Mouse (Mus musculus) midbrain, embryonic 10.5 days (tissue): ENCODE data around the gene Mef2d. TPM values are rescaled to one million over a fixed set of nuclear protein-coding genes. Genes with fewer than 3 reads are reported as not detected.

Source experiments
- DNase-seq: peaks from one replicate; pipeline ENCODE4 v3.0.0-alpha.2; 2017; ENCODE audit warnings: low spot score
- H3K27ac ChIP-seq: fragments of 300-500 bp; sonication (generic); replicated peaks from 2 replicates; pipeline ENCODE4 v1.5.1; 2016; ENCODE audit warnings: mild to moderate bottlenecking
- H3K27me3 ChIP-seq: fragments of 300-500 bp; sonication (generic); 2 replicates; pipeline ENCODE4 v1.6.1; 2016; ENCODE audit warnings: low read depth, mild to moderate bottlenecking; ENCODE audit not compliant: poor library complexity, severe bottlenecking
- H3K36me3 ChIP-seq: fragments of 300-500 bp; sonication (generic); 2 replicates; pipeline ENCODE4 v1.6.1; 2016; ENCODE audit warnings: mild to moderate bottlenecking, moderate library complexity
- H3K4me1 ChIP-seq: fragments of 300-500 bp; sonication (generic); 2 replicates; pipeline ENCODE4 v1.6.1; 2016
- H3K4me3 ChIP-seq: fragments of 300-500 bp; sonication (generic); 2 replicates; pipeline ENCODE4 v1.5.1; 2016; ENCODE audit warnings: mild to moderate bottlenecking, moderate library complexity
- H3K9me3 ChIP-seq: fragments of 300-500 bp; sonication (generic); replicated peaks from 2 replicates; pipeline ENCODE4 v1.6.1; 2016; ENCODE audit warnings: mild to moderate bottlenecking
- WGBS: fragments of 180-500 bp; shearing (Covaris S2); methylation state at CpG from one replicate; pipeline ENCODE4 v1.1.7; 2016; 5-methylcytosine and 5-hydroxymethylcytosine counted together
- polyA plus RNA-seq: library from polyadenylated mRNA; unstranded; fragments of >200 nt; fragmentation: Nextera tagmentation; extraction: Ambion mirVana; gene quantifications from 2 replicates; pipeline ENCODE4 v1.2.1, GENCODE M21; 2016

Gene Mef2d
- polyA plus RNA-seq, 1 experiment from 2014 or later = 8.2 TPM

DNA sequence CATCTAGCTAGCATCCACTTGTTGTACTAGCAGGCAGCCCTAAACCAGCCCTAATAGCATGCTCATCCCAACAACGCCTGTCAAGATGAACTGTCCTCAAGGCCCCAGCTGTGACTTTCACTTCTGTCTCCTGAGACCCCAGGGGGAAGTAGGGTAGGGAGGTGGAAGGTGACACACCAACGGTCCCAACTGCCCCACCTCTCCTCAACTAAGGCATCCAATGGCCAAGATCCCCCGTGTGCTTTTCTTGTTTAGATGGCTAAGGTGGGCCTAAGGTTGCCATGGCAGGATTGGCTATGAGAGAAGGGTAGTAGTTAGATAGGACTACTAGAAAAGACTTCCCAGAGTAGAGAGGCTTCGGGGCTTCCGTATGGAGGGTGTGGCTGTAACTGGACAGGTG is 6.2 kb downstream of the Mef2d start:
- H3K27me3 ChIP-seq = no peaks in the 10 kb centered on the region
- WGBS = 93% methylated on average over 5 of the region's 5 CpGs
- no peak overlapping the region for H3K27ac ChIP-seq
- DNase-seq = no peak
- H3K36me3 ChIP-seq = no peaks in the 10 kb centered on the region
- H3K4me1 ChIP-seq = peaks cover 100% of the 10 kb centered on the region
- H3K4me3 ChIP-seq = no peak overlapping the region
- no peaks in the 10 kb centered on the region for H3K9me3 ChIP-seq

DNA sequence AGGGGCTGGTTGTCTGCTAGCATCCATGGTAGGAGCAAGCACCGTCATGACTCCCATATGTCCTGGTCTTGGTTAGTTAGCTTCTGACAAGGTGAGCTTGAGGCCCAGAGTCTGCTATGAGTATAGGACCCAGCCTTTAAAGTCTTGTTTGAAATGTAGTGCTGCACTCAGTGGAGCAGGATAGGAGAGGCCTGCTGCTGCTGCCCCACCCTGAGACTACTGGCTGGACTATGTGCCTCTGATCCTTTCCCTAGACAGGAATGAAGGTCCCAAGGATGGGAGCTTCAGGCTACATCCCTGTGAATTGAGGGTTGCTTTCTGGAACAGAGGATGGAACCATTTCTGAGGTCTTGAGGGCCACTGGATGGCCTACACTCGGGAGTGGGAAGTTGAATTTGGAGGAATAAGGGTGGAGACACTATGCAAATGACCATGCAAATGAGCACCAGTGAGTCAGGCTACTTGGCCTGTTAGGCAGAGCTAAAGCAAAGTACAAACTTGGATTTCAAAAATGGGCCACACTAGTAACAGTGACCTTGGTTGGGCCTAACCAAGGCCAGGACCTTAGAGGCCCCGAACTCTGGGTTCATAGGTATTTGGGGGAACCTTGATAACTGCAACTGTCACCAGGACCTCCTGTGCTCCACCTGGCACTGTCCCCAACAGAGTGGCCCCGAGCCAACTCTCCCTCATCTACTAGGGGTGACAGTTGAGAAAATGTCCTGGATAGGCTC is 6.8 kb downstream of the Mef2d start:
- DNase-seq = no peak
- no peak overlapping the region for H3K4me3 ChIP-seq
- no peaks in the 10 kb centered on the region for H3K9me3 ChIP-seq
- peak overlapping the region; percentile 77; the same call in 1 of the 2 replicates for H3K27ac ChIP-seq
- no peaks in the 10 kb centered on the region for H3K36me3 ChIP-seq
- 72% methylated on average over 4 of the region's 4 CpGs for WGBS
- H3K27me3 ChIP-seq = no peaks in the 10 kb centered on the region
- peaks cover 94% of the 10 kb centered on the region for H3K4me1 ChIP-seq

DNA sequence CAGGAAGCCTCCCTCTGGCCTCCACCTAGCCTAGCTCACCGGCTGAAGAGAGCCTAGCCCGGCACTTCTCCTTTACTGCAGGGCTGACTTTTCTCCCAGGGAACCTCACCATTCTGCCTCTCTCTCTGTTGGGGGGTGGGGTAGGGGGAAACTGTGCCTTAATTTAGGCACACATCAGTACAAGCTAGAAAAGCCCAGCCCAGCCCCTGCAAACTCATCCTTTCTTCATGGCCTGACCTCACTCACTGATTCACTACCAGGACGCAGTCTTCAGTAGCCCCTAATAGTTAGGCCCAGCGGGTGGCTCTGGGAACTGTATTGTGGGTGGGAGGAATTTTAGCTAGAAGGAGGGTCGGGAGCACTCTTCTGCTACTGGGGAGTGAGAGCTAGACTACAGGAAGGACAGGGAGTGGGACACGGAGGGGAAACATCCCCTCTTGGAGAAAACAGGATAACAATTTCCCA is 7.4 kb downstream of the Mef2d start:
- peak overlapping the region; percentile 77 for H3K27ac ChIP-seq
- peak overlapping the region; percentile 9; the same call in 1 of the 2 replicates for H3K4me3 ChIP-seq
- 19% methylated on average over 6 of the region's 6 CpGs for WGBS

GRCm38 (mm10) chr3:88150061-88150998 is 8.2 kb downstream of the Mef2d start:
- Histone ChIP-seq H3K4me3 (peak overlapping the region; percentile 9; the same call in 1 of the 2 replicates), H3K27me3 (no peaks in the 10 kb centered on the region), H3K27ac (peak overlapping the region; percentile 77), H3K36me3 (peaks cover 3% of the 10 kb centered on the region; the same call in 1 of the 2 replicates), H3K4me1 (peaks cover 80% of the 10 kb centered on the region), H3K9me3 (no peaks in the 10 kb centered on the region)
- peak; percentile 41 for DNase-seq
- WGBS = 18% methylated on average over 14 of the region's 14 CpGs

More for the DNA sequence above, 7.4 kb downstream of the Mef2d start:
- Histone ChIP-seq H3K9me3 (no peaks in the 10 kb centered on the region), H3K4me1 (peaks cover 88% of the 10 kb centered on the region), H3K27me3 (no peaks in the 10 kb centered on the region), H3K36me3 (no peaks in the 10 kb centered on the region)
- DNase-seq = no peak

GRCm38 (mm10) chr3:88150999-88151364 is 8.8 kb downstream of the Mef2d start:
- Histone ChIP-seq H3K9me3 (no peaks in the 10 kb centered on the region), H3K27me3 (no peaks in the 10 kb centered on the region), H3K36me3 (peaks cover 8% of the 10 kb centered on the region), H3K4me3 (peak overlapping the region; percentile 9; the same call in 1 of the 2 replicates), H3K27ac (peak overlapping the region; percentile 77), H3K4me1 (peaks cover 74% of the 10 kb centered on the region)
- no peak for DNase-seq
- 53% methylated on average over 3 of the region's 3 CpGs for WGBS

DNA sequence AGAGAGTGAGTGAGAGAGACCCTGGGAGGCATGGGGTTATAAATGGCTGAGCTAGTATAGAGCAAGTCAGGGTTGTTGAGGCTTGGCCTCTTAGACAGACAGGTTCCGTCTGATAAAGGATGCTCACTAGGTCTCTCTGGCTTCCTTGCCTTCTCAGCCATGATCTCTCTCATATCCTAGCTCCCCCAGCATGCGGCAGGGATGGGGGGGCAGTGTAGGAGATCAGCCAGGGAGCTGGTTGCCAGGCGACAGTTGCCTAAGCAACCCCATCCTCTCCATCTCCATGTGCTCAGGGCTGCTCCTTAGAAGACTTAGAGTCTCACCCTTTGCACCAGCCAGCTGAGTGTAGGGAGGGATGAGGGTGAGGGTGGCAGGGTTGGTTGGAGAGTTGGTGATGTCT is 9.9 kb downstream of the Mef2d start:
- no peaks in the 10 kb centered on the region for H3K27me3 ChIP-seq
- H3K4me1 ChIP-seq = peaks cover 63% of the 10 kb centered on the region
- no peak overlapping the region for H3K4me3 ChIP-seq
- H3K9me3 ChIP-seq = no peaks in the 10 kb centered on the region
- DNase-seq = peak; percentile 74
- peaks cover 19% of the 10 kb centered on the region for H3K36me3 ChIP-seq
- 42% methylated on average over 3 of the region's 3 CpGs for WGBS
- H3K27ac ChIP-seq = peak overlapping the region; percentile 55; the same call in 1 of the 2 replicates

DNA sequence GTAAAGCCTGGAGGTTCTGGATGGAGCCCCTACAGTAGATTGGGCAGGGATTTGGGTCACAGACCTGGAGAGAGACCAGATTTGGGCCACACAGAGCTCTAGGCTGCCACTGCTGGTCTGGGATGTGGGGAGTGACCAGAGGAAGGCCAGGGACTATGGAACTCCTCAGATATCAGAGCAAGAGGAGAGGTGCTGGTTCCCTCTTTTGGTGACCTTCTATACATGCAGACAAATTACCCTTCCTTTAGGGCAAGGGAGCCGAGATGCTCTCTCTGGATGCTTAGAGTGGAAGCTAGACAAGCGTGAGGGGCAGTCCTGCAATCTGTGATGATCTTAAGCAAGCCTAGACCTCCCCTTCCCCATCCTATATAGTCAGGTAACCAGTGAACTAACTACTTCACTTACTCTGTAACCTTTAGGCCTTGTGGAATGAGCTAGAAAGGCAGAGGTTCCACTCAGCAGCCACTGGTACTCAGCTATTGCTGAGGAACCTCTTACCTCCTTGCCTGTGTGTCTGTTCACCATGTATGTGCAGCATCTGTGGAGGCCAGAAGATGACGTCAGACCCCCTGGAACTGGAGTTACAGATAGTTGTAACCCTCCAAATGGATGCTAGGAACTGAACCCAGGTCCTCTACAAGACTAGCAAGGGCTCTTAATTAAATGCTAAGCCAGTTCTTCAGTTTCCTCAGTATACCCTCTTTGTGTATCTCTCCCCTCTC is 11.3 kb downstream of the Mef2d start:
- Histone ChIP-seq H3K27me3 (no peaks in the 10 kb centered on the region), H3K27ac (0 out of 2 replicates have a peak overlapping the region, but pooled peaks have one; percentile 28), H3K36me3 (peaks cover 24% of the 10 kb centered on the region), H3K4me3 (no peak overlapping the region), H3K9me3 (no peaks in the 10 kb centered on the region), H3K4me1 (peaks cover 62% of the 10 kb centered on the region)
- no peak for DNase-seq
- 83% methylated on average over 3 of the region's 3 CpGs for WGBS

DNA sequence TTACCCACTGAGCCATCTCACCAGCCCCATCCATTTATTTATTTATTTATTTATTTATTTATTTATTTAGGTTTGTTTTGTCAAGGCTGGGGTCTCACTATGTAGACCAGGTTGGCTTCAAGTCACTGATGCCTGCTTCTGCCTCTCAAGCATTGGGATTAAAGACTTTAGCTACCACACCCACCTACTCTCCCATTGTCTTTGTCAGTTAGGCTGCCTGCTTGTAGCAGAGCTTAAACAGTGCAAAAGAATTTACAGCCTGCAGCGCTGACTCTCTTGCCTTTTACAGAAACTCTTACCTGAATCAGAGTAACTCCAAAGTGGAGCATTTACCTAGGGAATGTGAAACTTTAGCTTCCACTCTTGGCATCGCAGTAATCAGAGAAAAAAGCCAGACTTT is 12.1 kb downstream of the Mef2d start:
- Histone ChIP-seq H3K9me3 (no peaks in the 10 kb centered on the region), H3K27ac (no peak overlapping the region), H3K4me3 (no peak overlapping the region), H3K4me1 (peaks cover 54% of the 10 kb centered on the region), H3K27me3 (no peaks in the 10 kb centered on the region), H3K36me3 (peaks cover 32% of the 10 kb centered on the region)
- WGBS = 79% methylated on average over 2 of the region's 2 CpGs
- no peak for DNase-seq

DNA sequence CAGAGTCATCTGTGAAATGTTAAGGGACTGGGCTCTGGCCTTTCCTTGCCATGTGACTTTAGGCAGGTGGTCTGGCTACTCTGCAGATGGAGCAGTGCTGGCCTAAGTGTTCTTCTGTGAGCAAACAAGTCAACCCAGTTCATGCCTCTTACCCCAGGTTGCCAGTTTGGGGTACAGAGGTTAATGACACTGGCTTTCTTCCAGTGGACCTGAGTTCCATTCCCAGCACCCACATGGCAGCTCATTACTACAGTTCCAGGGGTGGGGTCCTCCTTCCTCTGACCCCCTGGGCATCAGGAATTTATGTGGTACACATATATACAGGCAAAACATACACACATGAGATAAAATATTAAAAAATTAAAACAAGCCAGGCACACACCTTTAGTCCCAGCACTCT is 14.6 kb downstream of the Mef2d start:
- Histone ChIP-seq H3K27me3 (no peaks in the 10 kb centered on the region), H3K27ac (no peak overlapping the region), H3K36me3 (peaks cover 57% of the 10 kb centered on the region), H3K4me1 (peaks cover 28% of the 10 kb centered on the region), H3K9me3 (no peaks in the 10 kb centered on the region), H3K4me3 (no peak overlapping the region)
- DNase-seq = no peak

- H3K36me3 ChIP-seq = peaks cover 69% of the 10 kb centered on the region
- no peaks in the 10 kb centered on the region for H3K27me3 ChIP-seq
- peak overlapping the region; percentile 18; the same call in 1 of the 2 replicates for H3K4me3 ChIP-seq
- peaks cover 17% of the 10 kb centered on the region for H3K4me1 ChIP-seq
- H3K9me3 ChIP-seq = no peaks in the 10 kb centered on the region
- 13% methylated on average over 23 of the region's 23 CpGs for WGBS
- DNase-seq = peak; percentile 76
- peak overlapping the region; percentile 49 for H3K27ac ChIP-seq
Observed at GRCm38 (mm10) chr3:88157771-88158597, 15.8 kb downstream of the Mef2d start.

- Histone ChIP-seq H3K36me3 (peaks cover 78% of the 10 kb centered on the region), H3K9me3 (no peaks in the 10 kb centered on the region), H3K27ac (no peak overlapping the region)
Observed at GRCm38 (mm10) chr3:88158991-88159390, 16.8 kb downstream of the Mef2d start.

More at GRCm38 (mm10) chr3:88158991-88159390, 16.8 kb downstream of the Mef2d start:
- peaks cover 16% of the 10 kb centered on the region for H3K4me1 ChIP-seq
- H3K27me3 ChIP-seq = no peaks in the 10 kb centered on the region
- WGBS = 83% methylated on average over 6 of the region's 6 CpGs
- DNase-seq = no peak
- H3K4me3 ChIP-seq = no peak overlapping the region
